Mouse (Mus musculus) hindbrain, postnatal 0 days (tissue): ENCODE data around the gene Zscan5b. TPM values are rescaled to one million over a fixed set of nuclear protein-coding genes. Genes with fewer than 3 reads are reported as not detected.
A peak's percentile ranks its signal among the peaks of the same experiment; 100 is the strongest.

Source experiments
- ATAC-seq: fragments of 200-750 bp; cut with Nextera tagmentation; 2 replicates; pipeline ENCODE4 v1.8.0; 2017; ENCODE audit warnings: mild to moderate bottlenecking, moderate TSS enrichment, moderate library complexity
- DNase-seq: peaks from one replicate; pipeline ENCODE4 v3.0.0-alpha.2; 2015; ENCODE audit warnings: low spot score
- H3K27ac ChIP-seq: fragments of 300-500 bp; sonication (generic); 2 replicates; pipeline ENCODE4 v1.5.1; 2014; ENCODE audit warnings: mild to moderate bottlenecking
- H3K27me3 ChIP-seq: fragments of 300-500 bp; sonication (generic); 2 replicates; pipeline ENCODE4 v1.6.1; 2014; ENCODE audit warnings: low read length, mixed read lengths; ENCODE audit not compliant: insufficient read depth
- H3K36me3 ChIP-seq: fragments of 300-500 bp; sonication (generic); 2 replicates; pipeline ENCODE4 v1.6.1; 2014; ENCODE audit warnings: low read length, mixed read lengths; ENCODE audit not compliant: insufficient read depth
- H3K4me1 ChIP-seq: fragments of 300-500 bp; sonication (generic); 2 replicates; pipeline ENCODE4 v1.6.1; 2014; ENCODE audit warnings: antibody characterized with exemption, low read length, mixed read lengths; ENCODE audit not compliant: insufficient read depth
- H3K4me2 ChIP-seq: fragments of 300-500 bp; sonication (generic); 2 replicates; pipeline ENCODE4 v1.6.1; 2014; ENCODE audit warnings: low read depth, mild to moderate bottlenecking, low read length, moderate library complexity, mixed read lengths
- H3K4me3 ChIP-seq: fragments of 300-500 bp; sonication (generic); 2 replicates; pipeline ENCODE4 v1.5.1; 2014; ENCODE audit warnings: low read length
- H3K9ac ChIP-seq: fragments of 300-500 bp; sonication (generic); replicated peaks from 2 replicates; pipeline ENCODE4 v1.6.1; 2014; ENCODE audit warnings: mild to moderate bottlenecking, low read length, moderate library complexity, mixed read lengths
- H3K9me3 ChIP-seq: fragments of 300-500 bp; sonication (generic); 2 replicates; pipeline ENCODE4 v1.6.1; 2016; ENCODE audit warnings: low read length, mixed read lengths
- CTCF ChIP-seq: IDR thresholded peaks from 2 replicates; pipeline ENCODE4 v1.5.1; 2016; ENCODE audit warnings: antibody characterized with exemption, control low read depth, low read depth
- whole genome bisulfite sequencing: fragments of 180-500 bp; shearing (Covaris S2); extraction: QIAGEN DNeasy Blood & Tissue Kit; methylation state at CpG from one replicate; pipeline ENCODE4 v1.1.7; 2014; 5-methylcytosine and 5-hydroxymethylcytosine counted together
- polyA plus RNA-seq: library from polyadenylated mRNA; unstranded; fragments of >200 nt; fragmentation: Nextera tagmentation; extraction: Ambion mirVana; gene quantifications from 2 replicates; pipeline ENCODE4 v1.2.1, GENCODE M21; 2015
- total RNA-seq: library from RNA; depleted of rRNA; stranded (reverse); fragments of >200 nt; gene quantifications from 2 replicates; pipeline ENCODE4 v1.2.3, GENCODE M21; 2014

Gene Zscan5b
- total and polyA plus RNA-seq, 2 experiments from 2014 or later: not detected

DNA sequence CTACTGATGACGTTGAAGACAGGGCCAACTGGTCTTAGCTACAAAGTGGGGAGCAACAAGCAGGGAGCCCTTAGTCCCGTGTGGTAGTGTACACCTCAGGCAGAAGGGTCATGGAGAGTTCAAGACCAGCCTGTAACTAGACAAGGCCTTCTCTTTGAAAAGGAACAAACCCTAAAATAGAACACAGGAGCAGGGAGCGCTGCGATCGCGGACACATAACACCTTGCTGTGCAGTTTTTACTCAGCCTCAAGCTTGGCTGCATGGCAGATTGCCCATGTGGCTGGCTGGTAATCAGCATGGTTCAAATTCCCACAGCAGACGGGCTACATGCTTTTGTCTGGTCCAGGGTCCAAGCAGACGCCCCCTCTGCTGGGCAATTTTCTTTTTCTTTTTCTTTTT is 37.6 kb upstream of the Zscan5b start:
- H3K9me3 ChIP-seq: no peaks in the 10 kb centered on the region
- ATAC-seq: no peak
- TF ChIP-seq CTCF: no peak
- no peaks in the 10 kb centered on the region for H3K27me3 ChIP-seq
- DNase-seq: no peak
- no peak overlapping the region for H3K27ac ChIP-seq
- H3K4me1 ChIP-seq: no peaks in the 10 kb centered on the region
- peaks cover 19% of the 10 kb centered on the region for H3K36me3 ChIP-seq
- H3K4me2 ChIP-seq: no peak overlapping the region
- H3K9ac ChIP-seq: no peak overlapping the region
- WGBS: 75% methylated on average over 8 of the region's 8 CpGs
- H3K4me3 ChIP-seq: no peak overlapping the region

- no peak for TF ChIP-seq CTCF
- Histone ChIP-seq H3K36me3 (peaks cover 22% of the 10 kb centered on the region), H3K27me3 (no peaks in the 10 kb centered on the region), H3K4me1 (no peaks in the 10 kb centered on the region), H3K4me2 (no peak overlapping the region), H3K9ac (no peak overlapping the region), H3K4me3 (no peak overlapping the region), H3K9me3 (no peaks in the 10 kb centered on the region), H3K27ac (no peak overlapping the region)
- ATAC-seq: no peak
- 91% methylated on average over 1 of the region's 1 CpGs for WGBS
- DNase-seq: no peak
Measured at GRCm38 (mm10) chr7:6185391-6185790, 36.7 kb upstream of the Zscan5b start.

- H3K4me3 ChIP-seq: no peak overlapping the region
- H3K9me3 ChIP-seq: no peaks in the 10 kb centered on the region
- H3K4me1 ChIP-seq: no peaks in the 10 kb centered on the region
- no peak for DNase-seq
- TF ChIP-seq CTCF: no peak
- peaks cover 22% of the 10 kb centered on the region for H3K36me3 ChIP-seq
- no peak overlapping the region for H3K4me2 ChIP-seq
- no peak overlapping the region for H3K27ac ChIP-seq
- ATAC-seq: no peak
- H3K9ac ChIP-seq: no peak overlapping the region
- WGBS: 98% methylated on average over 2 of the region's 2 CpGs
- H3K27me3 ChIP-seq: no peaks in the 10 kb centered on the region
Measured at GRCm38 (mm10) chr7:6186176-6186575, 35.9 kb upstream of the Zscan5b start.

DNA sequence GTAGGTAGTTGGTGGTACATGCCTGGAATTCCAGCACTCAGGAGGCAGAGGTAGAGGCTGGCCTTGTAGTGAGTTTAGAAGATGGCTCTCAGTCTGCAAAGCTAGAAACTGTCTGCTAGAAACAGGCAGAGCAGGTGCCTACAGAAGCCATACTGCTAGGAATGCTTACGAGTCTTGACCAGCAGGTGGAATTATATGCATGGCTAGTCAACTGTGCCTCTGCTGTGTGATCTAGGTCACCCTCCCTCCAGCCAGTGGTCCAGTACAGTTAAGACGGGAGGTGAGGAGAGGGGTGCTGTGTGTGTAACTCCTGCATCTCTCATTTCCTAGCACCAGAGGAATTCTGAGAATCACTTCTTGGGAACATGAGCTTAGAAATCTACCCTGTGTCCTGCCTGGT is 35.3 kb upstream of the Zscan5b start:
- Histone ChIP-seq H3K4me3 (no peak overlapping the region), H3K4me1 (no peaks in the 10 kb centered on the region), H3K27ac (no peak overlapping the region), H3K27me3 (no peaks in the 10 kb centered on the region), H3K36me3 (peaks cover 22% of the 10 kb centered on the region), H3K4me2 (no peak overlapping the region), H3K9ac (no peak overlapping the region), H3K9me3 (no peaks in the 10 kb centered on the region)
- WGBS: 73% methylated on average over 2 of the region's 2 CpGs
- TF ChIP-seq CTCF: no peak
- DNase-seq: no peak
- ATAC-seq: no peak

GRCm38 (mm10) chr7:6189542-6189941 is 32.5 kb upstream of the Zscan5b start:
- Histone ChIP-seq H3K9ac (no peak overlapping the region), H3K27ac (no peak overlapping the region), H3K4me3 (no peak overlapping the region), H3K4me1 (no peaks in the 10 kb centered on the region), H3K36me3 (peaks cover 15% of the 10 kb centered on the region), H3K27me3 (no peaks in the 10 kb centered on the region), H3K4me2 (no peak overlapping the region), H3K9me3 (no peaks in the 10 kb centered on the region)
- DNase-seq (no peak), ATAC-seq (0 out of 2 replicates have a peak, but pooled peaks have one; percentile 2)
- WGBS: 61% methylated on average over 45 of the region's 45 CpGs
- TF ChIP-seq CTCF: 0 out of 2 replicates have a peak, but pooled peaks have one; percentile 9

DNA sequence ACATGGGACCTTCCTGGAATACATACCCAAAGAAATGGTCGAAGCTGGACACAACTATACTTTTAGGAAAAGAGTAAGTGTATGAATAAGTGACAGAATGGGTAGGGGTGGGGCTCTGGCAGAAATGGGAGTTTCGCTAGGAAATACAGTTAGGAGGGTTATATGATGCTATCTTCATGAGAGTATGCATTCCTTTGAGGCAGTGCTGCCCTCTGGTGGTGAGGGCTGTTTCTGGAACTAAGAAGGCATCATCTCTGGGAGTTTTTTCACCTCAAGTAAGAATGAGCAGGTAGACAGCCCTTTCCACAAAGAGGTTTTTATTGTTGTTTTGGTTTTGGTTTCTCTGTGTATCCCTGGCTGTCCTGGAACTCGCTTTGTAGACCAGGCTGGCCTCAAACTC is 30.7 kb upstream of the Zscan5b start:
- no peak overlapping the region for H3K27ac ChIP-seq

DNA sequence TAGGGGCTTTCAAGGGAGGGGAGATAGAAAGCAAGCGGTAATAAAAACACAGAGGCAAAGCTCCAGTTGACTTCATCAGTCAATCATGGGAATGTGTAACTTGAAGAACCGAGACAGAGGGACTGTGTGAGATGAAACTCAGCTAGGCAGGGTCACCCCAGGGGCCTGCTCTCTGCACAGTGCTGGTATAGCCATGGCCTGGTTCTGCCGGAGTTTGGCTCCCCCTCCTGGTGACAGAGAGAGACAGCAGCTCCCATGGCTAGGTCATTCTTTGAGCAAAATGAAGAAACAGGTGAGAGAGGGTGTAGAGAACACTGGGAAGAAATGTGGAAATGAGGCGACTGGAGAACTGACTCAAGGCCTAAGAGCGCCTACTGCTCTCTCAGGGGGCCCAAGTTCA is 27.9 kb upstream of the Zscan5b start:
- Histone ChIP-seq H3K9me3 (no peaks in the 10 kb centered on the region), H3K27me3 (no peaks in the 10 kb centered on the region), H3K36me3 (peaks cover 5% of the 10 kb centered on the region; the same call in 1 of the 2 replicates), H3K4me2 (no peak overlapping the region), H3K4me1 (no peaks in the 10 kb centered on the region), H3K4me3 (no peak overlapping the region), H3K27ac (no peak overlapping the region), H3K9ac (no peak overlapping the region)
- peak; percentile 90 for TF ChIP-seq CTCF
- WGBS: 13% methylated on average over 5 of the region's 5 CpGs
- peak; percentile 83 for ATAC-seq
- DNase-seq: peak; percentile 74

More for the DNA sequence above, 30.7 kb upstream of the Zscan5b start:
- H3K4me1 ChIP-seq: no peaks in the 10 kb centered on the region
- DNase-seq: peak; percentile 72
- H3K9ac ChIP-seq: no peak overlapping the region
- peaks cover 11% of the 10 kb centered on the region for H3K36me3 ChIP-seq
- no peaks in the 10 kb centered on the region for H3K27me3 ChIP-seq
- ATAC-seq: no peak
- WGBS: 37% methylated on average over 3 of the region's 3 CpGs
- TF ChIP-seq CTCF: peak; percentile 83
- H3K4me3 ChIP-seq: no peak overlapping the region
- no peaks in the 10 kb centered on the region for H3K9me3 ChIP-seq
- no peak overlapping the region for H3K4me2 ChIP-seq
